Mouse (Mus musculus): ENCODE data around the gene St3gal6.

- peak; percentile 75 for TF ChIP-seq CTCF (IDR thresholded peaks at IDR 0.05; ENCODE audit: low read depth)
- TF ChIP-seq EP300 (IDR thresholded peaks at IDR 0.05; ENCODE audit: low read depth), result no peak
These were observed 62.1 kb downstream of the St3gal6 start for GRCm38 (mm10) chr16:58461856-58462518.
